Mouse (Mus musculus) myocyte (in vitro differentiated cells): Measurements from ENCODE around the gene Prex1. TPM values are rescaled to one million over a fixed set of nuclear protein-coding genes. Genes with fewer than 3 reads are reported as not detected.

Experiments used
- H3K27me3 ChIP-seq: one replicate; pipeline ENCODE4 v1.6.1; 2011; ENCODE audit not compliant: control insufficient read depth, insufficient read depth, insufficient read length
- H3K36me3 ChIP-seq: one replicate; pipeline ENCODE4 v1.6.1; 2011; ENCODE audit not compliant: control insufficient read depth, insufficient read depth
- H3K4me2 ChIP-seq: one replicate; pipeline ENCODE4 v1.6.1; 2011; ENCODE audit warnings: low read depth, control low read depth
- H3K4me3 ChIP-seq: one replicate; pipeline ENCODE4 v1.5.1; 2011; ENCODE audit warnings: mild to moderate bottlenecking, control low read depth, moderate library complexity
- H3K79me2 ChIP-seq: one replicate; pipeline ENCODE4 v1.6.1; 2011; ENCODE audit not compliant: control insufficient read depth, insufficient read depth
- H3ac ChIP-seq: one replicate; pipeline ENCODE4 v1.6.1; 2011; ENCODE audit not compliant: control insufficient read depth, insufficient read length
- CEBPB ChIP-seq: IDR thresholded peaks from 2 replicates; pipeline ENCODE4 v1.6.1; 2011; ENCODE audit warnings: mild to moderate bottlenecking, moderate library complexity; ENCODE audit not compliant: poor library complexity, insufficient read depth, severe bottlenecking
- E2F4 ChIP-seq: IDR thresholded peaks from one replicate; pipeline ENCODE4 v1.6.1; 2011; ENCODE audit warnings: mild to moderate bottlenecking, control low read depth, moderate library complexity; ENCODE audit not compliant: insufficient read depth
- MAX ChIP-seq: IDR thresholded peaks from one replicate; pipeline ENCODE4 v1.6.1; 2011; ENCODE audit warnings: low read depth, mild to moderate bottlenecking, control low read depth
- MYOD1 ChIP-seq, 3 experiments: IDR thresholded peaks; one replicate each; pipeline ENCODE4 v1.6.1; 2011; ENCODE audit warnings: control low read depth in 2 of 3, low read depth in 2 of 3, mild to moderate bottlenecking in 2 of 3, moderate library complexity in 1 of 3; ENCODE audit not compliant: insufficient read length in 2 of 3, control insufficient read depth in 1 of 3
- MYOG ChIP-seq, 3 experiments: IDR thresholded peaks; one replicate each; pipeline ENCODE4 v1.6.1; 2011; ENCODE audit warnings: control low read depth in 2 of 3, low read depth in 2 of 3, mild to moderate bottlenecking in 2 of 3; ENCODE audit not compliant: insufficient read length in 2 of 3, control insufficient read depth in 1 of 3, insufficient read depth in 1 of 3
- POLR2A ChIP-seq: IDR thresholded peaks from one replicate; pipeline ENCODE4 v1.6.1; 2011; ENCODE audit warnings: low read depth, mild to moderate bottlenecking, control low read depth, moderate library complexity; ENCODE audit not compliant: insufficient read length
- POLR2AphosphoS2 ChIP-seq: IDR thresholded peaks from one replicate; pipeline ENCODE4 v1.6.1; 2011; ENCODE audit warnings: low read depth, control low read depth; ENCODE audit not compliant: insufficient read length
- REST ChIP-seq: IDR thresholded peaks from one replicate; pipeline ENCODE4 v1.6.1; 2011; ENCODE audit warnings: mild to moderate bottlenecking, control low read depth, moderate library complexity; ENCODE audit not compliant: insufficient read depth, insufficient read length
- SRF ChIP-seq: IDR thresholded peaks from one replicate; pipeline ENCODE4 v1.6.1; 2011; ENCODE audit warnings: low read depth; ENCODE audit not compliant: control insufficient read depth, insufficient read length
- TCF12 ChIP-seq: IDR thresholded peaks from one replicate; pipeline ENCODE4 v1.6.1; 2011; ENCODE audit warnings: mild to moderate bottlenecking, control low read depth; ENCODE audit not compliant: poor library complexity, insufficient read depth, severe bottlenecking
- TCF3 ChIP-seq: IDR thresholded peaks from one replicate; pipeline ENCODE4 v1.6.1; 2011; ENCODE audit warnings: low read depth, control low read depth; ENCODE audit not compliant: insufficient read length
- USF1 ChIP-seq: IDR thresholded peaks from one replicate; pipeline ENCODE4 v1.6.1; 2011; ENCODE audit warnings: low read depth, mild to moderate bottlenecking, control low read depth, moderate library complexity
- polyA plus RNA-seq: library from polyadenylated mRNA; unstranded; fragments of >200 nt; fragmentation: generic; extraction: Trizol; gene quantifications from one replicate; pipeline ENCODE4 v1.2.1, GENCODE M21; 2012; ENCODE audit warnings: missing spikeins

Gene Prex1
- polyA plus RNA-seq, 1 experiment: 0.17 TPM

GRCm38 (mm10) chr2:166671614-166672013 is 42.0 kb downstream of the Prex1 start:
- TF ChIP-seq SRF (no peak), MYOG (IDR thresholded peaks at IDR 0.05; ENCODE audit: control insufficient read depth in 1 of 3, insufficient read depth in 1 of 3, insufficient read length in 2 of 3, low read depth in 2 of 3) (no peak), POLR2A (no peak), E2F4 (no peak), CEBPB (no peak), MAX (no peak), REST (no peak), USF1 (no peak), MYOD1 (IDR thresholded peaks at IDR 0.05; ENCODE audit: control insufficient read depth in 1 of 3, insufficient read length in 2 of 3, low read depth in 2 of 3) (no peak), POLR2AphosphoS2 (no peak), TCF3 (no peak), TCF12 (no peak)
- no peaks in the 10 kb centered on the region for H3K79me2 ChIP-seq
- H3ac ChIP-seq: no peak overlapping the region
- H3K36me3 ChIP-seq: no peaks in the 10 kb centered on the region
- H3K4me3 ChIP-seq: no peak overlapping the region
- no peak overlapping the region for H3K4me2 ChIP-seq
- H3K27me3 ChIP-seq: peaks cover 38% of the 10 kb centered on the region

- H3K27me3 ChIP-seq: peaks cover 32% of the 10 kb centered on the region
- no peak for TF ChIP-seq SRF
- no peak for TF ChIP-seq POLR2A
- no peak for TF ChIP-seq MYOD1 (IDR thresholded peaks at IDR 0.05; ENCODE audit: control insufficient read depth in 1 of 3, insufficient read length in 2 of 3, low read depth in 2 of 3)
- TF ChIP-seq TCF12: no peak
- no peak for TF ChIP-seq E2F4
- TF ChIP-seq MAX: no peak
- no peak for TF ChIP-seq USF1
- no peak for TF ChIP-seq REST
- no peak for TF ChIP-seq CEBPB
- no peak for TF ChIP-seq MYOG (IDR thresholded peaks at IDR 0.05; ENCODE audit: control insufficient read depth in 1 of 3, insufficient read depth in 1 of 3, insufficient read length in 2 of 3, low read depth in 2 of 3)
- no peak for TF ChIP-seq POLR2AphosphoS2
- no peak for TF ChIP-seq TCF3
- H3K4me2 ChIP-seq: no peak overlapping the region
- no peak overlapping the region for H3K4me3 ChIP-seq
- H3ac ChIP-seq: no peak overlapping the region
- no peaks in the 10 kb centered on the region for H3K79me2 ChIP-seq
- H3K36me3 ChIP-seq: no peaks in the 10 kb centered on the region
These were observed 42.6 kb downstream of the Prex1 start for GRCm38 (mm10) chr2:166671019-166671418.

GRCm38 (mm10) chr2:166669922-166670321 is 43.7 kb downstream of the Prex1 start:
- no peak overlapping the region for H3K4me3 ChIP-seq
- TF ChIP-seq E2F4: no peak
- no peaks in the 10 kb centered on the region for H3K36me3 ChIP-seq
- H3K79me2 ChIP-seq: no peaks in the 10 kb centered on the region
- no peak overlapping the region for H3ac ChIP-seq
- H3K4me2 ChIP-seq: no peak overlapping the region
- peaks cover 22% of the 10 kb centered on the region for H3K27me3 ChIP-seq

GRCm38 (mm10) chr2:166667790-166668695 is 45.6 kb downstream of the Prex1 start:
- TF ChIP-seq CEBPB: no peak
- TF ChIP-seq REST: no peak
- TF ChIP-seq E2F4: no peak
- Histone ChIP-seq H3K36me3 (no peaks in the 10 kb centered on the region), H3K27me3 (peaks cover 18% of the 10 kb centered on the region), H3K4me2 (no peak overlapping the region), H3K79me2 (no peaks in the 10 kb centered on the region), H3ac (no peak overlapping the region), H3K4me3 (no peak overlapping the region)

GRCm38 (mm10) chr2:166666175-166666574 is 47.5 kb downstream of the Prex1 start:
- H3K36me3 ChIP-seq: no peaks in the 10 kb centered on the region
- H3K4me2 ChIP-seq: no peak overlapping the region
- no peak overlapping the region for H3ac ChIP-seq
- H3K79me2 ChIP-seq: no peaks in the 10 kb centered on the region
- no peak overlapping the region for H3K4me3 ChIP-seq
- peaks cover 11% of the 10 kb centered on the region for H3K27me3 ChIP-seq
- TF ChIP-seq TCF3: no peak
- TF ChIP-seq CEBPB: no peak
- no peak for TF ChIP-seq MYOG (IDR thresholded peaks at IDR 0.05; ENCODE audit: control insufficient read depth in 1 of 3, insufficient read depth in 1 of 3, insufficient read length in 2 of 3, low read depth in 2 of 3)
- TF ChIP-seq POLR2AphosphoS2: no peak
- no peak for TF ChIP-seq MYOD1 (IDR thresholded peaks at IDR 0.05; ENCODE audit: control insufficient read depth in 1 of 3, insufficient read length in 2 of 3, low read depth in 2 of 3)
- no peak for TF ChIP-seq USF1
- no peak for TF ChIP-seq MAX
- no peak for TF ChIP-seq E2F4
- no peak for TF ChIP-seq SRF
- no peak for TF ChIP-seq TCF12
- no peak for TF ChIP-seq POLR2A
- no peak for TF ChIP-seq REST
